Mouse (Mus musculus): ENCODE results near the gene Vsig10. TPM values are rescaled to one million over a fixed set of nuclear protein-coding genes. Genes with fewer than 3 reads are reported as not detected.

The Vsig10 gene
- polyA plus RNA-seq, 1 experiment from 2014 or later, result 19.7 TPM

- H3K4me3 ChIP-seq (ENCODE audit: low read depth, low read length), result no peak overlapping the region
- H3K9ac ChIP-seq (replicated peaks; ENCODE audit: low read depth), result no peak overlapping the region
- no peaks in the 10 kb centered on the region for H3K27me3 ChIP-seq (replicated peaks; ENCODE audit: insufficient read depth, low read length)
- no peak overlapping the region for H3K27ac ChIP-seq (ENCODE audit: low read length)
- peak; percentile 86 for ATAC-seq
- no peak overlapping the region for H3K4me2 ChIP-seq (replicated peaks; ENCODE audit: low read depth, low read length)
- no peaks in the 10 kb centered on the region for H3K4me1 ChIP-seq (ENCODE audit: insufficient read depth, low read depth, low read length)
- peak; percentile 83 for DNase-seq (ENCODE audit: low spot score)
- no peak for TF ChIP-seq EP300 (IDR thresholded peaks at IDR 0.05)
- TF ChIP-seq CTCF (IDR thresholded peaks at IDR 0.05), result peak; percentile 89
- H3K9me3 ChIP-seq (ENCODE audit: low read length), result no peaks in the 10 kb centered on the region
- 19% methylated on average over 11 of the region's 11 CpGs for WGBS
- no peaks in the 10 kb centered on the region for H3K36me3 ChIP-seq (ENCODE audit: insufficient read depth, low read length)
Observed at GRCm38 (mm10) chr5:117307699-117308098, 11.2 kb upstream of the Vsig10 start.

DNA sequence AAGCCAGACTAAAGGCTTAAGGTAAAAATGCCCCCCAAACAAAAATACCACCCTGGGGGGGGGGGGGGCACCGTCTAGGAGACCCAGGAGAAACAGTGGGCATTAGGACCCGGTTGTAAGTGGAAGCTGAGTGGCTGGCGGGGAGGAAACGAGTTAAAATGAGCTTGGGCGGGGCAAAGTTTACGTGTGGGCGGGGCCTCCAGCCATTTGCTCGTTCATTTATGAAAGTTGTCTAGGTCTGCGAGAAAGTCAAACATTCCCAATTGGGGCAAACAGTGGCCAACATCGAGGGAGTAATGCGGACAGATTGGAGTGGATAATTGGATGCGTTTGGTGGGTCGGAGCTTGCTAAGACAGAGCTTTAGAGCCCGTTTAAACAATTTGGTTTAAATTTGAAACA is 5.5 kb upstream of the Vsig10 start:
- Histone ChIP-seq H3K9me3 (ENCODE audit: low read length) (no peaks in the 10 kb centered on the region), H3K27ac (ENCODE audit: low read length) (peak overlapping the region; percentile 48), H3K4me3 (ENCODE audit: low read depth, low read length) (peak overlapping the region; percentile 26), H3K9ac (replicated peaks; ENCODE audit: low read depth) (no peak overlapping the region), H3K4me1 (ENCODE audit: insufficient read depth, low read depth, low read length) (peaks cover 7% of the 10 kb centered on the region; the same call in 1 of the 2 replicates), H3K27me3 (replicated peaks; ENCODE audit: insufficient read depth, low read length) (no peaks in the 10 kb centered on the region), H3K4me2 (replicated peaks; ENCODE audit: low read depth, low read length) (peak overlapping the region; percentile 47), H3K36me3 (ENCODE audit: insufficient read depth, low read length) (no peaks in the 10 kb centered on the region)
- DNase-seq (ENCODE audit: low spot score), result peak; percentile 80
- 10% methylated on average over 14 of the region's 14 CpGs for WGBS
- TF ChIP-seq CTCF (IDR thresholded peaks at IDR 0.05), result no peak
- no peak for TF ChIP-seq EP300 (IDR thresholded peaks at IDR 0.05)
- ATAC-seq, result peak; percentile 49

DNA sequence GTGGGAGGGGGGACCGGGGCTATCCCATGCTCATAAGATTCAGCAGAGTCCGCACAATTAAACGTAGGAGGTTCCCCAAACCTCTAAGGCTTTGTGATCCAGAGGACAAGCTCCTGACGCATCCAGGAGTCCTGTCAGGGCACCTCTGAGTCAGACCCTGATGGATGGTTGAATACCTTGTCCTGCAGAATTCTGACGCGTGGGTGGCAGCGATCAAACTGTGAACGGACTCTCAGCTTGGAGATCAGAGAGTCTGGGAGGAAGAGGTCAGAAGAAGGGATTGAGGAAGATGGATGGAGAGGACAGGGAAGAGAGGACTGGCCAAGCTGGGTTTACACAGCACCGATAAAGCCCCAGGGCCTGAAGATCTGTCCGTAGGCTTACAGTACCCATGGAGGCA is 5.0 kb upstream of the Vsig10 start:
- H3K4me3 ChIP-seq (ENCODE audit: low read depth, low read length), result peak overlapping the region; percentile 26
- TF ChIP-seq EP300 (IDR thresholded peaks at IDR 0.05) (no peak), CTCF (IDR thresholded peaks at IDR 0.05) (no peak)
- no peak overlapping the region for H3K9ac ChIP-seq (replicated peaks; ENCODE audit: low read depth)

DNA sequence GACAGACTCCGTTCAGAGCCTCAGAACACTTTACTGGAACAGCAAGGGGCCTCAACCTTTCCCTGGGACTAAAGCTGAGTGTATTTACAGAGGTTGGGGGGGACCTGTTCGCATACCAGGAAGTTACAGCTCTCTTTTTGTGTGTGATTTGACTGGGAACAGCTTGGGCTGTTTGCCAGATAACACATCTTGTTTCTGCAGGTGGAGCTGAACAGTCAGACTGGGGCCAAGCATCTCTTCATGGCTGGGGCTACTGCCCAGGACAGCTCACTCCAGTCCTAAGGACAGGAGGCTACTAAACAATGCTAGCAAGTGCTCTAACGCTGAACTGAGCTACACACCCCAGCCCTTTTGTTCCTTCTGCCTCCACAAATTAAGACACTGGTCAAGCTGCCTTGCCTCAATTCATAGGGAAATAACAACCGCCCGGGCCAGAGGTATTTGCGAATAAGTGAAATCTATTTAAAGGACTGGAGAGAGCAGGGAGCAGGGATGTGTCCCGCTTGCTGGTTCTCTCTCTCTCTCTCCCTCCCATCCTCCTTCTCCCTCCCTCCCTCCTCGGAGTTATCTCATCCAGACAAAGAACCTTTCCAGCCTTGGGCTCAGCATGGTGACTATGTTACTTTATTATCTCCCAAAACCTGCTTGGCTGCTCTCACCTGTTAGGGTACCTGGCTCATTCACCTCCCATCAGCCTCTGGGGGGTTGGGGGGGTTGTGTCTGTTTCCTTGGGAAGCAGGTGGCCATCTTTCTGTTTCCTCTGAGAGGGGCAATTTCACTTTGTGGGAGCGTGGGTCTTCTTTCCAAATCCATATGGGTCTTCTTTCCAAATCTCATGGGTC is 4.1 kb upstream of the Vsig10 start:
- Histone ChIP-seq H3K27ac (ENCODE audit: low read length) (peak overlapping the region; percentile 48), H3K36me3 (ENCODE audit: insufficient read depth, low read length) (no peaks in the 10 kb centered on the region), H3K27me3 (replicated peaks; ENCODE audit: insufficient read depth, low read length) (no peaks in the 10 kb centered on the region), H3K4me1 (ENCODE audit: insufficient read depth, low read depth, low read length) (peaks cover 7% of the 10 kb centered on the region; the same call in 1 of the 2 replicates), H3K4me3 (ENCODE audit: low read depth, low read length) (no peak overlapping the region), H3K9me3 (ENCODE audit: low read length) (no peaks in the 10 kb centered on the region), H3K4me2 (replicated peaks; ENCODE audit: low read depth, low read length) (no peak overlapping the region), H3K9ac (replicated peaks; ENCODE audit: low read depth) (no peak overlapping the region)
- DNase-seq (ENCODE audit: low spot score), result peak; percentile 84
- WGBS, result 27% methylated on average over 9 of the region's 9 CpGs
- TF ChIP-seq EP300 (IDR thresholded peaks at IDR 0.05), result no peak
- no peak for TF ChIP-seq CTCF (IDR thresholded peaks at IDR 0.05)
- ATAC-seq, result peak; percentile 55

More for the DNA sequence above, 5.0 kb upstream of the Vsig10 start:
- Histone ChIP-seq H3K27me3 (replicated peaks; ENCODE audit: insufficient read depth, low read length) (no peaks in the 10 kb centered on the region), H3K36me3 (ENCODE audit: insufficient read depth, low read length) (no peaks in the 10 kb centered on the region), H3K4me2 (replicated peaks; ENCODE audit: low read depth, low read length) (peak overlapping the region; percentile 47), H3K9me3 (ENCODE audit: low read length) (no peaks in the 10 kb centered on the region), H3K4me1 (ENCODE audit: insufficient read depth, low read depth, low read length) (peaks cover 7% of the 10 kb centered on the region; the same call in 1 of the 2 replicates), H3K27ac (ENCODE audit: low read length) (peak overlapping the region; percentile 48)
- 17% methylated on average over 10 of the region's 10 CpGs for WGBS
- no peak for ATAC-seq
- no peak for DNase-seq (ENCODE audit: low spot score)

DNA sequence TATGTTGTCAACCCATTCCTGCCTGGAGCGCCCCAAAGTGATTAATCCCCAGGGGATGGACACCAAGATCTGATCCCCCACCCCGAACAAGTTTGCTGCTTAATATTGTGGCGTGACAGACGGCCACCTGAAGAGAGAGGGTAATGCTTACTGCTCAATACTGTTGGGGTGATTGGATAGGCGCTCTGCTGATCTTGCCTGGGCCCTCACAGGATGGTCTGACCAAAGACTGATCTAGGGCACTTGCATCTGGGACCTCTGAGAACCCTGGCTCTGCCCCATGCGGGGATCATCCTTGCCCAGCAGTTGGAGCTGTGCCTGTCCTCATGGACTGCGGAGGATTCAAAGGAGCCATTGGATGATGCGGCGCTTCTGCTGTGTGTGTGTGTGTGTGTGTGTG is 4.9 kb downstream of the Vsig10 start:
- H3K4me2 ChIP-seq (replicated peaks; ENCODE audit: low read depth, low read length), result no peak overlapping the region
- DNase-seq (ENCODE audit: low spot score) (no peak), ATAC-seq (no peak)
- H3K27ac ChIP-seq (ENCODE audit: low read length), result no peak overlapping the region
- H3K27me3 ChIP-seq (replicated peaks; ENCODE audit: insufficient read depth, low read length), result no peaks in the 10 kb centered on the region
- no peaks in the 10 kb centered on the region for H3K9me3 ChIP-seq (ENCODE audit: low read length)
- H3K36me3 ChIP-seq (ENCODE audit: insufficient read depth, low read length), result no peaks in the 10 kb centered on the region
- no peak overlapping the region for H3K4me3 ChIP-seq (ENCODE audit: low read depth, low read length)
- TF ChIP-seq CTCF (IDR thresholded peaks at IDR 0.05) (no peak), EP300 (IDR thresholded peaks at IDR 0.05) (no peak)
- no peak overlapping the region for H3K9ac ChIP-seq (replicated peaks; ENCODE audit: low read depth)
- H3K4me1 ChIP-seq (ENCODE audit: insufficient read depth, low read depth, low read length), result no peaks in the 10 kb centered on the region
- WGBS, result 83% methylated on average over 9 of the region's 9 CpGs

DNA sequence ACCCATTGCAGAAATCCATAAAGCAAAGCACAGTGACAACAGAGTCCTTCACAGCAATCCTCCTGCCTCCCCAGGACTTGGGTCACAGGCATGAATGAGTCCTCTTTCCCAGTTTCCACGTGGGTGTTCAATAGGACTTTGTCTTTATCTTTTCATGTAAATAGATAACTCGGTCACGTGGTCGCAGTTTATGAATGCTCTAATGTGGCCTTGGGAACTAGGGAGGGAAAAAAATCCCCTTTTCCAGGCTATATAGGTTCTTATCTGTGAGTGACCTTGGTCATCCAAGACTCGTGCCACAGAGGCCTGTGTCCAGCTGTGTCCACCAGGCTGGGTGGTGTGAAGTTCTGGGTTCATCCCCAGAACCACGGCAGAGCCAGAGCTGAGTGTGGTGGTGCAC is 7.5 kb downstream of the Vsig10 start:
- Histone ChIP-seq H3K36me3 (ENCODE audit: insufficient read depth, low read length) (no peaks in the 10 kb centered on the region), H3K27me3 (replicated peaks; ENCODE audit: insufficient read depth, low read length) (no peaks in the 10 kb centered on the region), H3K4me2 (replicated peaks; ENCODE audit: low read depth, low read length) (no peak overlapping the region), H3K4me3 (ENCODE audit: low read depth, low read length) (no peak overlapping the region), H3K27ac (ENCODE audit: low read length) (no peak overlapping the region), H3K9me3 (ENCODE audit: low read length) (no peaks in the 10 kb centered on the region), H3K9ac (replicated peaks; ENCODE audit: low read depth) (no peak overlapping the region), H3K4me1 (ENCODE audit: insufficient read depth, low read depth, low read length) (no peaks in the 10 kb centered on the region)
- ATAC-seq, result no peak
- TF ChIP-seq EP300 (IDR thresholded peaks at IDR 0.05) (no peak), CTCF (IDR thresholded peaks at IDR 0.05) (no peak)
- DNase-seq (ENCODE audit: low spot score), result no peak
- 56% methylated on average over 6 of the region's 6 CpGs for WGBS
